Mouse (Mus musculus) hindbrain, embryonic 11.5 days (tissue): ENCODE measurements around the gene F830045P16Rik. TPM values are rescaled to one million over a fixed set of nuclear protein-coding genes. Genes with fewer than 3 reads are reported as not detected.

Experiments used
- ATAC-seq: fragments of 200-750 bp; cut with Nextera tagmentation; 2 replicates; pipeline ENCODE4 v1.8.0; 2017; ENCODE audit warnings: mild to moderate bottlenecking, moderate TSS enrichment, moderate library complexity; ENCODE audit not compliant: low FRiP score
- DNase-seq: peaks from one replicate; pipeline ENCODE4 v3.0.0-alpha.2; 2015; ENCODE audit warnings: low spot score
- H3K27ac ChIP-seq: fragments of 300-500 bp; sonication (generic); 2 replicates; pipeline ENCODE4 v1.5.1; 2014; ENCODE audit warnings: mild to moderate bottlenecking, low read depth, low read length
- H3K27me3 ChIP-seq: fragments of 300-500 bp; sonication (generic); 2 replicates; pipeline ENCODE4 v1.6.1; 2014; ENCODE audit warnings: mild to moderate bottlenecking, low read length, moderate library complexity, mixed read lengths; ENCODE audit not compliant: control insufficient read depth, insufficient read depth
- H3K36me3 ChIP-seq: fragments of 300-500 bp; sonication (generic); 2 replicates; pipeline ENCODE4 v1.6.1; 2014; ENCODE audit warnings: mild to moderate bottlenecking, low read length, moderate library complexity, mixed read lengths; ENCODE audit not compliant: control insufficient read depth, insufficient read depth
- H3K4me1 ChIP-seq: fragments of 300-500 bp; sonication (generic); replicated peaks from 2 replicates; pipeline ENCODE4 v1.6.1; 2014; ENCODE audit warnings: low read length, mixed read lengths; ENCODE audit not compliant: control insufficient read depth, insufficient read depth
- H3K4me2 ChIP-seq: fragments of 300-500 bp; sonication (generic); replicated peaks from 2 replicates; pipeline ENCODE4 v1.6.1; 2014; ENCODE audit warnings: mild to moderate bottlenecking, low read depth, low read length
- H3K4me3 ChIP-seq: fragments of 300-500 bp; sonication (generic); 2 replicates; pipeline ENCODE4 v1.5.1; 2014; ENCODE audit warnings: low read depth, low read length
- H3K9ac ChIP-seq: fragments of 300-500 bp; sonication (generic); 2 replicates; pipeline ENCODE4 v1.6.1; 2014; ENCODE audit warnings: low read depth, low read length
- H3K9me3 ChIP-seq: fragments of 300-500 bp; sonication (generic); 2 replicates; pipeline ENCODE4 v1.6.1; 2016; ENCODE audit warnings: low read length; ENCODE audit not compliant: control insufficient read depth
- WGBS: fragments of 180-500 bp; shearing (Covaris S2); extraction: QIAGEN DNeasy Blood & Tissue Kit; methylation state at CpG from one replicate; pipeline ENCODE4 v1.1.7; 2014; 5-methylcytosine and 5-hydroxymethylcytosine counted together
- polyA plus RNA-seq: library from polyadenylated mRNA; unstranded; fragments of >200 nt; fragmentation: Nextera tagmentation; extraction: Ambion mirVana; gene quantifications from 2 replicates; pipeline ENCODE4 v1.2.1, GENCODE M21; 2014

F830045P16Rik gene
- polyA plus RNA-seq = not detected in 2 replicates

DNA sequence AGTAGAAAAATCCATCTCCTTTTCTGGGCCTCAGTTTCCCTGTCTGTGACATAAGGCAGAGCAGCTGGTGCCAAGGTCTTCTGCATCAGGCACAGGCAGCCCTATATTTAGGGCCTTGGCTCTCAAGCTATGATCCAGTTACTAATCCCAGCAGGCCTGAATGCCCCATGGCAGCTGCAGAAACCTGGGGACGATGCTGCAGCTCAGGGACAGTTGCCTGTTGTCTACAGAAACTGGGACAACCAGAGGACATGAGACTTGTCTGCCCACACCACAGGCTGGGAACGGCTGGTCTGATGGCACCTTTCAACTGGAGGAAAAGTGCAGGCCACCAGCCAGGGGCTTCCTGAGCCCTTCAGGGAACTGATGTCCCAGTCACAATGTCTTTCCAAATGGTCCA is at the start of gene F830045P16Rik:
TSS of gene F830045P16Rik (minus strand) at position 226 of the 400 bp plus-strand sequence.
- H3K4me2 ChIP-seq = no peak within 1 kb of the TSS
- no peak within 1 kb of the TSS for H3K9ac ChIP-seq
- H3K27ac ChIP-seq = no peak within 1 kb of the TSS
- H3K4me1 ChIP-seq = no peaks in the 10 kb centered on the region
- no peak for DNase-seq
- H3K27me3 ChIP-seq = peaks cover 7% of the 10 kb centered on the region
- ATAC-seq = no peak
- H3K4me3 ChIP-seq = no peak within 1 kb of the TSS
- no peaks in the 10 kb centered on the region for H3K36me3 ChIP-seq
- 55% methylated on average over 2 of the region's 2 CpGs for WGBS
- H3K9me3 ChIP-seq = no peaks in the 10 kb centered on the region

DNA sequence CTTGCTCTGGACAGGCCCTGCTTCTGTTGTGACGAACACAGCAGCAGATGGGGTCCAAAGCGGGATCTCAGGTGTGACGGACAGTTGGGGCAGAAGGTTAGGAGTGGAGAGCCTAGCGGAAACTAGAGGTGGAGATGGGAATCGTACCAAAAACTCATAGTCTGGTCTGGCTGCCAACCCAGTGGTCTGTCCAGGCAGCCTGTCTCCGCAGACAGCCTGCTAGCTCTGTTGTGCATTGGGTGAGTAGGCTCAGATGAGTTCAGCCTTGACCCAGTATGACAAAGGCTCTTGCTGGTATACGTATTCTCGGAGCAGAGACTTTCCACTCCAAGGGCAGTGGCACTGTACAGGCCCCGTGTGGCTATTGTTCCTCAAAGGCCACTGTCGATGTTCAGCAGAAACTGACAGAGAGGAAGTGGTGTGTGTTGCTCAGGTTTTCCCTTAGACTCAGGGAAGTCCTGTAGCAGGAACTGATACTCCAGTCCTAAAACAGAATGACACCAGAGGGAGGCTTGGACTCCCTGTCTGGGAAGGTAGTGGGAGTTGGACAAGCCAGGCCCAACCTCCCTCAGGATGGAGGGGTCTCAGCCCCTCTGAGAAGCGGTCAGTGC is 49.6 kb upstream of the F830045P16Rik start:
- Histone ChIP-seq H3K4me2 (no peak overlapping the region), H3K27me3 (no peaks in the 10 kb centered on the region), H3K4me3 (no peak overlapping the region), H3K4me1 (no peaks in the 10 kb centered on the region), H3K9ac (no peak overlapping the region), H3K27ac (no peak overlapping the region), H3K9me3 (no peaks in the 10 kb centered on the region), H3K36me3 (no peaks in the 10 kb centered on the region)
- ATAC-seq = no peak
- WGBS = 83% methylated on average over 11 of the region's 11 CpGs
- DNase-seq = no peak

DNA sequence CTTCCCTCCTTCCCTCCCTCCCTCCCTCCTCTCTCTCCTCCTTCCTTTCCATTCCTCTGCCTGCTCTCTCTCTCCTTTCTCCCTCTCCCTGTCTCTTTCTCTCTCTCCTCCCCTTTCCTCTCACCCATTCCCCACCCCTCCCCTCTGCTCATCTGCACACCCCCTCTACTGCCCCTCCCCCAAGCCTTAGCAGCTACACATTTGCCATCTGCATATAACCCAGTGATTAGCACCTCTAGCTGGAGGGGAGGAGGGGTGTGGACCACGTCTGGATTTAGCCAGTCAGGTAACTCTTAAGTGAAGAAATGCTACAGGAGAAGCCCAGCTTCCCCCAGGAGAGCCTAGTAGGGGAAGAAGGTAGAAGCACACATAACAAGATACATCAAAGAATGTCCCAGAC is 48.5 kb upstream of the F830045P16Rik start:
- 7% methylated on average over 1 of the region's 1 CpGs for WGBS
- Histone ChIP-seq H3K36me3 (no peaks in the 10 kb centered on the region), H3K9ac (no peak overlapping the region), H3K4me3 (no peak overlapping the region), H3K4me1 (no peaks in the 10 kb centered on the region), H3K27me3 (no peaks in the 10 kb centered on the region), H3K4me2 (no peak overlapping the region), H3K27ac (no peak overlapping the region), H3K9me3 (no peaks in the 10 kb centered on the region)
- DNase-seq = no peak
- no peak for ATAC-seq

DNA sequence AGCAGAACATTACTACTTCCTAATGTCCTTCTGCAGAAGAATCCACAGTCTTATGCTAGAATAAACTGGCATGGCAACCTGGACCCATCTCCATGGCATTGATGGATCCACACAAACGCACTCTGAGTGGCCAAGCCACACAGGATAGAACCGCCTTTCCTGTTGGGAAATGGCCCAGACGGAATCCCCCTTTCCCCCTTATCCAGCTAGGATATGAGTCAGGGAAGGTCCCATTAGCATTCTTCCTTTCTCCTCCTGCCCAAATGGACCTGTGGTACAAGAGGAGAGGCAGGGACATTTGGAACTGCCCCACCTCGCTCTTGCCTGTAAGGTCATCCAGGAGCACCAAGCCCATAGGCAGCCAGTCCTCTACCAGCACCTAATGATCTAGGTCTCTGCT is 45.9 kb upstream of the F830045P16Rik start:
- ATAC-seq = no peak
- no peaks in the 10 kb centered on the region for H3K4me1 ChIP-seq
- WGBS = 94% methylated on average over 4 of the region's 4 CpGs

DNA sequence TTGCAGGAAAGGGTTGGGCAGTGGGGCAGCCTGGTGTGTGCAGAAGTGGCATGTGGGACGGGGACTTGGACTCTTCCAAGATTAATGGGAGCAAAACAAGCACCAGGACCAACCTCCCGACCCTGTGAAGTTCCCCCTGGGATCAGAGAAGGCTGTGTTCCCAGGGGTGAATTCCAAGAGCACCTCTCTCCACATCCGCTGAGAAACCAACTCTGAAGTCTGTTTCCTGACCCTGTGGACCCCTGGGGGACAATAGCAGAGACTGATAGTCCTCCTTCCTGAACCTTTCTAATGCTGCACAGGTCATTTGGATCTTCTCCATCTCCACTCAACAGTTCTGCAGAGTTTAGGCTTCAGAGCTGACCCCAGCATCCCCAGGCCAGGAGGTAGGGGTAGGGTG is 45.4 kb upstream of the F830045P16Rik start:
- Histone ChIP-seq H3K4me3 (no peak overlapping the region), H3K4me2 (no peak overlapping the region), H3K4me1 (no peaks in the 10 kb centered on the region), H3K9ac (no peak overlapping the region), H3K27ac (no peak overlapping the region), H3K36me3 (no peaks in the 10 kb centered on the region), H3K27me3 (no peaks in the 10 kb centered on the region), H3K9me3 (no peaks in the 10 kb centered on the region)
- no peak for DNase-seq
- WGBS = 52% methylated on average over 3 of the region's 3 CpGs
- no peak for ATAC-seq

More for the DNA sequence above, 45.9 kb upstream of the F830045P16Rik start:
- H3K27me3 ChIP-seq = no peaks in the 10 kb centered on the region
- no peaks in the 10 kb centered on the region for H3K36me3 ChIP-seq
- no peak for DNase-seq
- no peak overlapping the region for H3K9ac ChIP-seq
- H3K9me3 ChIP-seq = no peaks in the 10 kb centered on the region
- no peak overlapping the region for H3K4me2 ChIP-seq
- no peak overlapping the region for H3K27ac ChIP-seq
- no peak overlapping the region for H3K4me3 ChIP-seq

DNA sequence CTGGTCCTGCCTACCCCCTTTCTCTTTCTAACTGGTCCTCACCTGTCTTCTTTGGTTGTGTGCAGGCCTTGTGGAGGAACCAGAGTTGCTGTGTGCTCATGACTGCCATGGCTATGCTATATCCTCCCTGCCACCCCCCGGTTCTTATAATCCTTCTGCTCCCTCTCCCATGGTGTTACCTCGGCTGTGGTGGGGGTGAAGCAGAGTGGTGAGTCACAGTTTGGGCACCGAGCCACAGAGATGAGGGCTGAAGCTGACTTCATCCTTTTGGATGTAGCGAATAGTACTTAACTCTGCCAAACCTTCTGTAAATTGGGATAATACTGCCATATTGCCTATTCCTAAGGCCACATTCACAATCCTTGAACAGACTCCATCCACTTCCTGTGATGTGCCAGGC is 44.3 kb upstream of the F830045P16Rik start:
- Histone ChIP-seq H3K27me3 (no peaks in the 10 kb centered on the region), H3K4me1 (no peaks in the 10 kb centered on the region), H3K4me3 (no peak overlapping the region), H3K36me3 (no peaks in the 10 kb centered on the region), H3K9ac (no peak overlapping the region), H3K9me3 (no peaks in the 10 kb centered on the region), H3K4me2 (no peak overlapping the region), H3K27ac (no peak overlapping the region)
- 91% methylated on average over 4 of the region's 4 CpGs for WGBS
- no peak for ATAC-seq
- DNase-seq = no peak

DNA sequence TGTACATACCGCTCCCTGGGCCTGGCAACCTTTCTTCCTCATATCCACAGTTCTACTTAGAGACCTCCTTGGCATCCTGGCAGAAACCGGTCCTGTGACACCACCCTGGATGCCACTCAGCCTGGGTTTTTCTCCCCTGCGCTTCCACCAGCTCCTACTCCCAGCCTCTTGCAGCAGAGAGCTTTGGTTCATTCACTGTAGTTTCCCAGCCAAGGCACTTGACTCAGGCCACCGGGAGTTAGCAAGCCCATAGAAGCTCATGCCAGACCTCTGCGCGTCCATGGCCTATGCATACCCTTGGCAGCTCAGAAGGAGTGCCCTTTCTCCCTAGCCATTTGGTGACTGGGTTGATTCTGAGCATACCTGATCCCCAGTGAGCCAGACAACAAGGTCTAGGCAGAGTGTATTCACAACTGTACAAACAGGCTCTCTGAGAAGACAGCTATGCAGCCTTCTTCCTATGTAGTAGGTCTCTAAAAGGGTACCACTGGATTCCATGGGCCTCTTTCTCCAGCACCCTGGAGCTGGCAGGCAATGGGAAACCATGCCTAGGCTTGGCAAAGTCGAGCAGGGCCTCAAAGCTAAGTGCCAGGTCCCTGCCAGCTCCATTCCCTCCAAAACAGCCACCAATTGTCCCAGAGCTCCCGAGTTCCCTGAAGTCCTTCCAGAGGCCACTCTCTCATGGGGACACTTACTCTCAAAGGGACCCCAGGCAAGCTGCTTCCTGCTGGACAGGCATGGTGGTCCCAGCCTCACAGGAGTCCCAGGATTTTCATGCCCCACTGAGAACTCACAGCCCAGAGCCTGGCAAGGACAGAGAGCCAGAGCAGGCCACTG is 40.4 kb upstream of the F830045P16Rik start:
- no peaks in the 10 kb centered on the region for H3K36me3 ChIP-seq
- no peak for DNase-seq
- H3K4me3 ChIP-seq = no peak overlapping the region
- no peaks in the 10 kb centered on the region for H3K4me1 ChIP-seq
- no peaks in the 10 kb centered on the region for H3K9me3 ChIP-seq
- 81% methylated on average over 8 of the region's 8 CpGs for WGBS
- H3K27me3 ChIP-seq = no peaks in the 10 kb centered on the region
- H3K9ac ChIP-seq = no peak overlapping the region
- no peak overlapping the region for H3K4me2 ChIP-seq
- no peak for ATAC-seq
- H3K27ac ChIP-seq = no peak overlapping the region

DNA sequence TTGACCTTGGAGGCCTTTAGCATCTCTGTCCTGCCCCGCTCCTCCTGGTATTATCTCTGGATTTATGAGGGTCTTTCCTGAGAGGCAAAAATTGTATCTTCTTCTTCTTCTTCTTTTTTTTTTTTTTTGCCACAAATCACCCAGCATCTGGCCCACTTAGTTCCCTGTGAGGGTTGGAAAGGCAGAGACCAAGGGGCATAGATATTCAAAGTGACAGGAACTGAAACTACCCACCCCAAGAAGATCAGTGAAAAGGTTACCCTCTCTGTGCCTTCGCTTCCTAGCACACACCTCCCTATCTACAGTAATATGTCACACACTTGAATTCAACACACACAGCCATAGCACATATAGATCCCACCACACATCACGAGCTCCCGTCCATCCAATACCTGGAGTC is 38.7 kb upstream of the F830045P16Rik start:
- Histone ChIP-seq H3K4me3 (no peak overlapping the region), H3K4me2 (no peak overlapping the region), H3K27ac (no peak overlapping the region), H3K9ac (no peak overlapping the region), H3K9me3 (no peaks in the 10 kb centered on the region), H3K27me3 (no peaks in the 10 kb centered on the region), H3K36me3 (no peaks in the 10 kb centered on the region), H3K4me1 (no peaks in the 10 kb centered on the region)
- DNase-seq = no peak
- no peak for ATAC-seq
- WGBS = 90% methylated on average over 4 of the region's 4 CpGs
